ENCODE assay signal across 8 mouse cellular contexts in genomic region chr6:49214928-49215747, GRCm38 (mm10). TPM values are rescaled to one million over a fixed set of nuclear protein-coding genes. Genes with fewer than 3 reads are reported as not detected.
DNase-seq lines count a peak whose midpoint lies in the region; ATAC-seq and TF ChIP-seq lines count a peak whose summit lies in the region.

TSS of gene Igf2bp3 (minus strand) at chr6:49214957.

- H3K27ac ChIP-seq in midbrain, embryonic 16.5 days (ENCODE audit: low read length) = peak within 1 kb of the TSS; percentile 87

- H3K4me3 ChIP-seq in lung, adult 2 months (replicated peaks; ENCODE audit: extremely low read depth, low read depth, low read length) = peak within 1 kb of the TSS; percentile 39
- peak within 1 kb of the TSS; percentile 80 for H3K4me3 ChIP-seq in midbrain, embryonic 16.5 days (ENCODE audit: low read depth, low read length)

- peak; percentile 72 for ATAC-seq in midbrain, embryonic 16.5 days

- H3K9ac ChIP-seq in midbrain, embryonic 16.5 days (ENCODE audit: low read depth, low read length) = peak within 1 kb of the TSS; percentile 85

- DNase-seq in lung, adult 2 months = peak; percentile 31
- no peak for DNase-seq in lung, adult 18-20 months
- DNase-seq in adrenal gland, postnatal 4 days (ENCODE audit: low spot score in 2 of 2) = peak; percentile 57 to 80
- DNase-seq in gastrocnemius, postnatal 25 days = peak; percentile 60
- peak; percentile 62 for DNase-seq in kidney, postnatal 14 days
- DNase-seq in thymus, postnatal 10 days (ENCODE audit: low spot score in 2 of 2) = peak; percentile 93 to 94
- DNase-seq in layer of hippocampus, postnatal 14 days (ENCODE audit: low spot score in 2 of 2) = no peak

- 2% methylated on average over 66 of the region's 68 CpGs for WGBS in lung, adult 2 months
- under 1% methylated on average over 66 of the region's 68 CpGs for WGBS in midbrain, embryonic 16.5 days

- no peak for TF ChIP-seq CTCF in lung, adult 2 months (IDR thresholded peaks at IDR 0.05; ENCODE audit: insufficient read depth, low read length)

- H3K4me2 ChIP-seq in midbrain, embryonic 16.5 days (ENCODE audit: low read length) = peak within 1 kb of the TSS; percentile 84

- H3K4me1 ChIP-seq in lung, adult 2 months (ENCODE audit: control insufficient read depth, insufficient read depth, low read length) = peaks cover 10% of the 10 kb centered on the region
- H3K4me1 ChIP-seq in midbrain, embryonic 16.5 days (ENCODE audit: control insufficient read depth, insufficient read depth, low read length) = peaks cover 34% of the 10 kb centered on the region

- H3K9me3 ChIP-seq in midbrain, embryonic 16.5 days (replicated peaks; ENCODE audit: control insufficient read depth, low read length, poor library complexity, severe bottlenecking) = no peaks in the 10 kb centered on the region

- TF ChIP-seq POLR2A in lung, adult 2 months (IDR thresholded peaks at IDR 0.05; ENCODE audit: borderline replicate concordance, extremely low read depth, low read depth, low read length) = no peak

- peaks cover 2% of the 10 kb centered on the region; the same call in 1 of the 2 replicates for H3K27me3 ChIP-seq in midbrain, embryonic 16.5 days (ENCODE audit: control insufficient read depth, insufficient read depth, low read depth, low read length)

- H3K36me3 ChIP-seq in midbrain, embryonic 16.5 days (ENCODE audit: control insufficient read depth, insufficient read depth, low read length) = no peaks in the 10 kb centered on the region

RNA-seq across cellular contexts. Expression of gene Igf2bp3, which starts in this region (rescaled TPM):
- 0.03 and 0.07 TPM in 2 replicates for polyA plus RNA-seq in lung, adult 2 months (2012; rRNA removed)
- 10 to 100 TPM; 16.9 to 17.5 TPM for total RNA-seq in adrenal gland, postnatal 4 days (2021)
- under 1 TPM; 0.15 to 0.29 TPM for total RNA-seq in gastrocnemius, postnatal 25 days (2021)
- 17.1 and 24.0 TPM in 2 replicates for polyA plus RNA-seq in midbrain, embryonic 16.5 days (2015; fragmentation: Nextera tagmentation; extraction: Ambion mirVana)
- under 1 TPM; 0.24 to 0.35 TPM for total RNA-seq in layer of hippocampus, postnatal 14 days (2021)

Comparison
In these comparisons a context has a peak if more than half of its experiments do, and no peak if none do; other contexts are left out.
1. RNA of gene Igf2bp3 (total RNA-seq): 16.9 to 17.5 TPM in adrenal gland, postnatal 4 days; 0.24 to 0.35 TPM in layer of hippocampus, postnatal 14 days and 0.15 to 0.29 TPM in gastrocnemius, postnatal 25 days; every median in the first group is over 10 times any median in the second.
2. RNA of gene Igf2bp3 (polyA plus RNA-seq): 17.1 to 24.0 TPM in midbrain, embryonic 16.5 days; 0.03 to 0.07 TPM in lung, adult 2 months; every median in the first group is over 10 times any median in the second.
3. Peak in DNase-seq and H3K4me3 ChIP-seq in lung, adult 2 months; RNA of the gene not detected or under 1 TPM.
4. Peak in DNase-seq in gastrocnemius, postnatal 25 days; RNA of the gene not detected or under 1 TPM.
5. DNase-seq: peak in adrenal gland, postnatal 4 days (2 of 2), kidney, postnatal 14 days (single experiment) and thymus, postnatal 10 days (2 of 2); none in lung, adult 18-20 months (0 of 2) and layer of hippocampus, postnatal 14 days (0 of 2).